Mouse (Mus musculus) erythroblast, embryonic 14.5 days (primary cell): Measurements from ENCODE around the gene Snrnp25. TPM values are rescaled to one million over a fixed set of nuclear protein-coding genes. Genes with fewer than 3 reads are reported as not detected.

Experiments
- H3K27me3 ChIP-seq: 2 replicates; pipeline ENCODE4 v1.6.1; 2012; ENCODE audit warnings: inconsistent platforms; ENCODE audit not compliant: control insufficient read depth
- H3K36me3 ChIP-seq: 2 replicates; pipeline ENCODE4 v1.6.1; 2012; ENCODE audit warnings: mild to moderate bottlenecking, inconsistent platforms; ENCODE audit not compliant: control insufficient read depth
- H3K4me1 ChIP-seq: 2 replicates; pipeline ENCODE4 v1.6.1; 2012; ENCODE audit warnings: inconsistent platforms; ENCODE audit not compliant: control insufficient read depth
- H3K4me3 ChIP-seq: replicated peaks from 2 replicates; pipeline ENCODE3; 2012; ENCODE audit warnings: moderate library complexity, mild to moderate bottlenecking, inconsistent platforms
- H3K9me3 ChIP-seq: 2 replicates; pipeline ENCODE4 v1.6.1; 2012; ENCODE audit warnings: low read length, inconsistent platforms, mixed read lengths; ENCODE audit not compliant: control insufficient read depth
- GATA1 ChIP-seq: IDR thresholded peaks from 2 replicates; pipeline ENCODE4 v1.6.1; 2012; ENCODE audit warnings: low read length, inconsistent platforms, mixed read lengths
- TAL1 ChIP-seq: IDR thresholded peaks from 3 replicates; pipeline ENCODE4 v1.6.1; 2012; ENCODE audit warnings: low read length, inconsistent platforms, mixed read lengths
- polyA plus RNA-seq: library from polyadenylated mRNA; stranded (reverse); fragments of >175 nt; gene quantifications from 2 replicates; pipeline ENCODE4 v1.2.3, GENCODE M21; 2012

Snrnp25 gene
- polyA plus RNA-seq, 1 experiment = 48.2 TPM

- Histone ChIP-seq H3K9me3 (no peaks in the 10 kb centered on the region), H3K4me1 (peaks cover 63% of the 10 kb centered on the region), H3K36me3 (peaks cover 100% of the 10 kb centered on the region), H3K4me3 (no peak overlapping the region), H3K27me3 (no peaks in the 10 kb centered on the region)
- no peak for TF ChIP-seq GATA1
Observed at GRCm38 (mm10) chr11:32235646-32236045, 30.4 kb downstream of the Snrnp25 start.

- TF ChIP-seq TAL1 (no peak), GATA1 (no peak)
- H3K36me3 ChIP-seq = peaks cover 100% of the 10 kb centered on the region
- no peak overlapping the region for H3K4me3 ChIP-seq
- no peaks in the 10 kb centered on the region for H3K27me3 ChIP-seq
- no peaks in the 10 kb centered on the region for H3K9me3 ChIP-seq
- peaks cover 66% of the 10 kb centered on the region for H3K4me1 ChIP-seq
Observed at GRCm38 (mm10) chr11:32236132-32236531, 30.9 kb downstream of the Snrnp25 start.

GRCm38 (mm10) chr11:32236712-32237410 lies 31.6 kb downstream of the Snrnp25 start:
- H3K27me3 ChIP-seq = no peaks in the 10 kb centered on the region
- H3K4me1 ChIP-seq = peaks cover 72% of the 10 kb centered on the region
- no peaks in the 10 kb centered on the region for H3K9me3 ChIP-seq
- TF ChIP-seq TAL1 (no peak), GATA1 (no peak)
- peak overlapping the region; percentile 28 for H3K4me3 ChIP-seq
- peaks cover 100% of the 10 kb centered on the region for H3K36me3 ChIP-seq

GRCm38 (mm10) chr11:32237411-32237795 lies 32.2 kb downstream of the Snrnp25 start:
- Histone ChIP-seq H3K27me3 (no peaks in the 10 kb centered on the region), H3K4me3 (peak overlapping the region; percentile 28), H3K36me3 (peaks cover 100% of the 10 kb centered on the region), H3K4me1 (peaks cover 77% of the 10 kb centered on the region), H3K9me3 (no peaks in the 10 kb centered on the region)
- TF ChIP-seq TAL1 = no peak
- no peak for TF ChIP-seq GATA1

GRCm38 (mm10) chr11:32238093-32238860 lies 33.1 kb downstream of the Snrnp25 start:
- H3K9me3 ChIP-seq = no peaks in the 10 kb centered on the region
- no peaks in the 10 kb centered on the region for H3K27me3 ChIP-seq
- peak overlapping the region; percentile 15 for H3K4me3 ChIP-seq
- H3K4me1 ChIP-seq = peaks cover 85% of the 10 kb centered on the region
- TF ChIP-seq GATA1 (no peak), TAL1 (no peak)
- peaks cover 100% of the 10 kb centered on the region for H3K36me3 ChIP-seq

GRCm38 (mm10) chr11:32241391-32241790 lies 36.2 kb downstream of the Snrnp25 start:
- Histone ChIP-seq H3K36me3 (peaks cover 98% of the 10 kb centered on the region), H3K27me3 (no peaks in the 10 kb centered on the region), H3K4me3 (no peak overlapping the region), H3K4me1 (peaks cover 99% of the 10 kb centered on the region), H3K9me3 (no peaks in the 10 kb centered on the region)
- TF ChIP-seq TAL1 (no peak), GATA1 (no peak)

GRCm38 (mm10) chr11:32242209-32242608 lies 37.0 kb downstream of the Snrnp25 start:
- H3K4me1 ChIP-seq = peaks cover 99% of the 10 kb centered on the region
- H3K36me3 ChIP-seq = peaks cover 98% of the 10 kb centered on the region
- peak overlapping the region; percentile 31 for H3K4me3 ChIP-seq
- no peaks in the 10 kb centered on the region for H3K9me3 ChIP-seq
- H3K27me3 ChIP-seq = no peaks in the 10 kb centered on the region
- TF ChIP-seq GATA1 = peak; percentile 51
- TF ChIP-seq TAL1 = peak; percentile 51; the same call in 2 of the 3 replicates

- Histone ChIP-seq H3K9me3 (no peaks in the 10 kb centered on the region), H3K36me3 (peaks cover 98% of the 10 kb centered on the region), H3K27me3 (no peaks in the 10 kb centered on the region), H3K4me3 (peak overlapping the region; percentile 31), H3K4me1 (peaks cover 99% of the 10 kb centered on the region)
- TF ChIP-seq GATA1 (no peak), TAL1 (no peak)
Observed at GRCm38 (mm10) chr11:32243205-32243955, 38.2 kb downstream of the Snrnp25 start.

GRCm38 (mm10) chr11:32244064-32244463 lies 38.8 kb downstream of the Snrnp25 start:
- TF ChIP-seq TAL1 (no peak), GATA1 (no peak)
- peaks cover 99% of the 10 kb centered on the region for H3K4me1 ChIP-seq
- H3K36me3 ChIP-seq = peaks cover 98% of the 10 kb centered on the region
- H3K27me3 ChIP-seq = no peaks in the 10 kb centered on the region
- H3K9me3 ChIP-seq = no peaks in the 10 kb centered on the region
- H3K4me3 ChIP-seq = no peak overlapping the region
